Mouse (Mus musculus) embryonic facial prominence, embryonic 11.5 days (tissue): Measurements from ENCODE around the gene Lims1. TPM values are rescaled to one million over a fixed set of nuclear protein-coding genes. Genes with fewer than 3 reads are reported as not detected.

Experiments used
- ATAC-seq: fragments of 200-750 bp; cut with Nextera tagmentation; replicated peaks from 2 replicates; pipeline ENCODE4 v1.8.0; 2017; ENCODE audit warnings: low read depth; ENCODE audit not compliant: insufficient number of reproducible peaks, low FRiP score, low TSS enrichment
- DNase-seq: peaks from one replicate; pipeline ENCODE4 v3.0.0-alpha.2; 2015; ENCODE audit warnings: low spot score
- H3K27ac ChIP-seq: fragments of 300-500 bp; sonication (generic); replicated peaks from 2 replicates; pipeline ENCODE4 v1.5.1; 2014; ENCODE audit warnings: mild to moderate bottlenecking, low read depth, low read length, control low read depth
- H3K27me3 ChIP-seq: fragments of 300-500 bp; sonication (generic); 2 replicates; pipeline ENCODE4 v1.6.1; 2014; ENCODE audit warnings: mild to moderate bottlenecking, low read length, moderate library complexity, mixed read lengths; ENCODE audit not compliant: control insufficient read depth, insufficient read depth
- H3K36me3 ChIP-seq: fragments of 300-500 bp; sonication (generic); replicated peaks from 2 replicates; pipeline ENCODE4 v1.6.1; 2014; ENCODE audit warnings: low read depth, mild to moderate bottlenecking, low read length, moderate library complexity, mixed read lengths; ENCODE audit not compliant: control insufficient read depth, insufficient read depth
- H3K4me1 ChIP-seq: fragments of 300-500 bp; sonication (generic); 2 replicates; pipeline ENCODE4 v1.6.1; 2014; ENCODE audit warnings: low read length, mixed read lengths; ENCODE audit not compliant: control insufficient read depth, insufficient read depth
- H3K4me2 ChIP-seq: fragments of 300-500 bp; sonication (generic); 2 replicates; pipeline ENCODE4 v1.6.1; 2014; ENCODE audit warnings: low read depth, mild to moderate bottlenecking, control low read depth, low read length, moderate library complexity
- H3K4me3 ChIP-seq: fragments of 300-500 bp; sonication (generic); 2 replicates; pipeline ENCODE4 v1.5.1; 2014; ENCODE audit warnings: low read depth, low read length, control low read depth
- H3K9ac ChIP-seq: fragments of 300-500 bp; sonication (generic); replicated peaks from 2 replicates; pipeline ENCODE4 v1.6.1; 2014; ENCODE audit warnings: mild to moderate bottlenecking, control low read depth, low read length
- H3K9me3 ChIP-seq: fragments of 300-500 bp; sonication (generic); replicated peaks from 2 replicates; pipeline ENCODE4 v1.6.1; 2016; ENCODE audit warnings: mild to moderate bottlenecking, low read length, inconsistent platforms, mixed read lengths; ENCODE audit not compliant: control insufficient read depth
- WGBS: fragments of 180-500 bp; shearing (Covaris S2); extraction: QIAGEN DNeasy Blood & Tissue Kit; methylation state at CpG from one replicate; pipeline ENCODE4 v1.1.7; 2014; 5-methylcytosine and 5-hydroxymethylcytosine counted together
- polyA plus RNA-seq: library from polyadenylated mRNA; unstranded; fragments of >200 nt; fragmentation: Nextera tagmentation; extraction: Ambion mirVana; gene quantifications from 2 replicates; pipeline ENCODE4 v1.2.1, GENCODE M21; 2014

Gene Lims1
- 89.2 and 103 TPM in 2 replicates for polyA plus RNA-seq

DNA sequence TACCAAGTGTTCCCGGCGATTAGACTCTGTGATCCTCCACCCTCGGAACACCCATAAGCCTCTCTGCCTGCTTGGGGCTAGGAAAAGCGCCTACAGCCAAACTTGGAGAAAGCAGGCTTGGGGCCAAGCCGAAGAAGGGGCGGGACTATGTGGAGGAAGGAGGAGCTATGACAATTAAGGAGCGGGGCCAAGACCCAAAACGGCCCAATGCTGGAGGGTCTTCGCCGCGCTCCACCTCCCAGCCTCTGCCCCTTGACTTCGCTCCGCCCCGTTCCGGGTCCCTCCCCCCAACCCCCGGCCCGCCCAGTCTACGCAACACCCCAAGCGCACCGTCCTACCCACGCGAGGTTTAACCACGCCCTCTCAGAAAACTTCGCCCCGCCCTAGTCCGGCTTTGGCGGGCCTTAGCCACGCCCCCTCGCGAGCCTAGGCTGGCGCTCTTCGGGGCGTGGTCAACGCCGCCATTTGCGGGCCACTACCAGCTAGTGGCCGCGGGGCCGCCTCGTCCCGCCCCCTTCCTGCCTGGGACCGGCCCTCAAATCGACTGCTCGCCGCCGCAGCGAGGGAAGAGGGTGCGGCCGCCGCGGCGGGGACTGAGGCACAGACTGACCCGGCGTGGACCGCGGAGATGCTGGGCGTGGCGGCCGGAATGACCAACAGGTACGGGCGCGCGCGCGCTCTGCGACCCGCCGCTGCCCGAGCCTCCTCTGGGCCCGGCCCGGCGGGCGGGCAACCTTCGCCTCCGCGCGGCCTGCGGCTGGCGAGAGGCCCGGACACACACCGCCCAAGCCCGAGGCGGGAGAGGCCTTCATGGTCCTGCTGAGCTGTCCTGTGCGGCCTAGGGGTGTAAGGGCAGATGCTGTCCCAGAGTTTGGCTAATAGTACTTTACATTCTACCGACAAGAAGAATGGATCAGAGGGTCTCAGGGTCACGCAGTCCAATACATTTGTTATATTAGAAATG lies at the start of gene Lims1:
Lims1 (plus strand) TSS at position 439 of the 964 bp plus-strand sequence.
- Histone ChIP-seq H3K4me1 (no peaks in the 10 kb centered on the region), H3K27me3 (no peaks in the 10 kb centered on the region), H3K4me2 (peak within 1 kb of the TSS; percentile 42), H3K27ac (peak within 1 kb of the TSS; percentile 70), H3K9ac (peak within 1 kb of the TSS; percentile 87), H3K36me3 (no peaks in the 10 kb centered on the region), H3K9me3 (no peaks in the 10 kb centered on the region), H3K4me3 (peak within 1 kb of the TSS; percentile 79)
- DNase-seq, result peak; percentile 99
- 0% methylated on average over 84 of the region's 86 CpGs for WGBS
- ATAC-seq, result peak; percentile 99

DNA sequence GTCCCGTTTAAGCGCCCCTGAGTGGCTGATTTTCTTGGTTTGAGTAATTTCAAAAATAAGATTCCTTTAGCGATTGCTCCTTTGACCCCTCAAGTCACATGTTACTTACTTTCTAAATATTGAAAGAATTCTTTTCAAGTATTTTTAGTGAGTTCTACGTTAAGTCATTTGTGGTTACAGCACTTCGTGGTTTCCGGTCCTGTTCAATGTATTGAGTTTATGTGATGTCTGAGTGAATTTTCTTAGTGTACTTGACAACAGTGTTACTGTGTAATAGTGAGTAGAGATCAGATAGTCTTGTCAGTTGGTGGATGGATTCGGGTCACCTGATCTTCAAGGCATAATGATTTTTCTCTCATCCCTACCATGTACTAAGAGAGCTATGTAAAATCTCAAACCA lies 41.0 kb upstream of the Lims1 start:
- Histone ChIP-seq H3K9me3 (no peaks in the 10 kb centered on the region), H3K4me1 (no peaks in the 10 kb centered on the region), H3K27me3 (no peaks in the 10 kb centered on the region), H3K27ac (no peak overlapping the region), H3K4me2 (no peak overlapping the region), H3K4me3 (no peak overlapping the region), H3K9ac (no peak overlapping the region), H3K36me3 (no peaks in the 10 kb centered on the region; the same call in 1 of the 2 replicates)
- 91% methylated on average over 7 of the region's 7 CpGs for WGBS
- ATAC-seq (no peak), DNase-seq (no peak)

DNA sequence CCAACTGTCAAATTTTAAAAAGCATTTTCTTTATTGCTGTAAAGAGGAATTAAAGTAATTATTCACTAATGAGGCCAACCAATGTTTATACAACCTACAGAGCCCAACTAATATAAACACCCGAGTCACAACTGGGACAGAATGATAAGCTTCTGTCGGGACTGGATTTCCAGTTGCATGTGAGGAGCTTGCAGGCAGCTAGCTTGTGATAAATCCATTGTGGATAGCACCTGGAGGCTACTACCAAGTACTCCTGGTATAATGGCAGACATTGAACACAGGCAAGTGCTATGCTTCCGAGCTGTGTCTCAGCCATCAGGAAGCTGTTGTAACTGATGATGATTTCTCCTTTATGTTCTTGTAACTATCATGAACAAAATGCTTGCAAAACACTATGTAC lies 32.5 kb upstream of the Lims1 start:
- H3K36me3 ChIP-seq, result peaks cover 10% of the 10 kb centered on the region
- H3K27me3 ChIP-seq, result no peaks in the 10 kb centered on the region
- no peak overlapping the region for H3K4me2 ChIP-seq
- H3K4me1 ChIP-seq, result no peaks in the 10 kb centered on the region
- ATAC-seq, result no peak
- no peak overlapping the region for H3K4me3 ChIP-seq
- no peak overlapping the region for H3K9ac ChIP-seq
- no peak for DNase-seq
- 82% methylated on average over 3 of the region's 3 CpGs for WGBS
- H3K9me3 ChIP-seq, result no peaks in the 10 kb centered on the region
- H3K27ac ChIP-seq, result no peak overlapping the region

DNA sequence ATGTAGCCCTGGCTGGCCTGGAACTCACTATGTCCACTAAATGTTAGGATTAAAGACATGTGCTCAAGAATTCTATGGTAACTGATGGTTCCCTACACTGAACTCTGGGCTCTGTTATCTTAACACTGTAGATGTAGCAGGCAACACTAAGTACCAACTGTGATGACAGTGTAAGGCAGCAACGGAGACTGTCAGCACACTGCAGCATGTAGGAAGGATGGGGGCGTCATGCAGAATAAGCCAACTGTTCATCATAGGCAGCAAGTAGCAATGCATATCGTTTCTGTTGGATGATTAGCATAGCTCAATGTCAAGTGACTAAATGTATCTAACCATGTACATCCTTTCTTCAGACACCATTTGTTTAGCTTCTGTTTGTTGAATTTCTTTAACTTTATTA lies 29.0 kb upstream of the Lims1 start:
- 96% methylated on average over 3 of the region's 3 CpGs for WGBS
- Histone ChIP-seq H3K4me3 (no peak overlapping the region), H3K36me3 (peaks cover 13% of the 10 kb centered on the region), H3K9me3 (no peaks in the 10 kb centered on the region), H3K4me2 (no peak overlapping the region), H3K27ac (no peak overlapping the region), H3K27me3 (no peaks in the 10 kb centered on the region), H3K4me1 (no peaks in the 10 kb centered on the region), H3K9ac (no peak overlapping the region)
- no peak for ATAC-seq
- DNase-seq, result no peak

DNA sequence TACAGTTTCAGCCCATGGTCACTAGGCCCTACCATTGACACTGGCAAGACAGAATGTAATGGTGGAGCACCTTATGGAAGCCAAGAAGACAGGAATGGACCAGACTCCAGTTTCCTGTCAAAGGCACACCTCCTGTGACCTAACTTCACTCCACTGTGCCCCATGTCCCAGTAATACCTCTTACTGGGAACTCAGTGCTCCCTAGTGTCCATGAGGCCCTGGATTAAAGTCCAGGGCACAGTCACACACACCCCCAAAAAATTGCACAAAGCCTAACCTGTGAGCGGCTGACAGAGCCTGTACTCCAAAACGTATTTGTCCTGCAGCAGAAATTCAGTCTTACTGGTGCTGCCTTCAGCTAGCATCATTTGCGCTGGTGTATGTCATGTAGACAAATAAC lies 27.7 kb upstream of the Lims1 start:
- H3K27ac ChIP-seq, result no peak overlapping the region
- DNase-seq (no peak), ATAC-seq (no peak)
- no peaks in the 10 kb centered on the region for H3K9me3 ChIP-seq
- H3K4me2 ChIP-seq, result no peak overlapping the region
- no peaks in the 10 kb centered on the region for H3K4me1 ChIP-seq
- no peaks in the 10 kb centered on the region for H3K27me3 ChIP-seq
- peaks cover 10% of the 10 kb centered on the region for H3K36me3 ChIP-seq
- no peak overlapping the region for H3K4me3 ChIP-seq
- no peak overlapping the region for H3K9ac ChIP-seq
- 89% methylated on average over 3 of the region's 3 CpGs for WGBS

DNA sequence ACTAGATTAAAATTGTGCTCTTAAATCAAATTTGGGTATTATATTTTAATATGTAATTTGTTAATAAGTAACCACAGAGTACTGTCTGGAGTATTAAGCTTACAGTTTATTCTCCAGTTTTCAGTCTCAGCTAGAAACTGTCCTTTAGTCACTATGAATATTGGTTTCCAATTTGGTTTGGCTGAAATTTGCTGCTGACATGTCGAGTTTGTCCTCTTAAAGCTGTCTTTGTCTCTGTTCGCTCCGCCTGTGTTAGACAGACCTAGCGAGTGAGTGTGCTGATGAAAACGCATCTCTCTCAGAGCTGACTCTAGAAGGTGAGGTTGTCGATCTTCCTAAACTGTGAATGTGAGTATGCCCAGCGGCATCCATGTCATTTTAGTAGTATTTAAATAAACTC lies 18.3 kb upstream of the Lims1 start:
- Histone ChIP-seq H3K27ac (no peak overlapping the region), H3K4me1 (no peaks in the 10 kb centered on the region), H3K4me2 (no peak overlapping the region), H3K36me3 (no peaks in the 10 kb centered on the region), H3K9me3 (no peaks in the 10 kb centered on the region), H3K9ac (no peak overlapping the region), H3K4me3 (no peak overlapping the region), H3K27me3 (no peaks in the 10 kb centered on the region)
- 92% methylated on average over 7 of the region's 7 CpGs for WGBS
- DNase-seq, result no peak
- no peak for ATAC-seq

DNA sequence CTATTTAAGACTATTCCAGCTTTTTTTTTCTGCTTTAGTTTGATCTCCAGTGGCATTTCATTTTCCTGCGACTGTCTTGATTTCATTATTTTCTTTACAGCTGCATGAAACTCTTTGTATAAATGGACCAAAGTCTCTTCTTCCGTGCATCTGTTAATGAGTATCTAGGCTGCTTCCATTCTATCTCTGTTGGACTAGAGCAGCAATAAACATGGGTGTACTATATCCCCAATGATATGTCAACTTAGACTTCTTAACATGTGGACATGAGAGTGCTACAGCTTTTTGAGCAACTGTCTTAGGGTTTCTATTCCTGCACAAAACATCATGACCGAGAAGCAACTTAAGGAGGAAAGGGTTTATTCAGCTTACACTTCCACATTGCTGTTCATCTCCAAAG lies 16.4 kb upstream of the Lims1 start:
- no peaks in the 10 kb centered on the region for H3K36me3 ChIP-seq
- WGBS, result 92% methylated on average over 3 of the region's 3 CpGs
- H3K4me3 ChIP-seq, result no peak overlapping the region
- H3K9me3 ChIP-seq, result no peaks in the 10 kb centered on the region
- H3K27me3 ChIP-seq, result no peaks in the 10 kb centered on the region
- no peak for ATAC-seq
- DNase-seq, result no peak
- no peak overlapping the region for H3K4me2 ChIP-seq
- H3K27ac ChIP-seq, result no peak overlapping the region
- no peaks in the 10 kb centered on the region for H3K4me1 ChIP-seq
- no peak overlapping the region for H3K9ac ChIP-seq

DNA sequence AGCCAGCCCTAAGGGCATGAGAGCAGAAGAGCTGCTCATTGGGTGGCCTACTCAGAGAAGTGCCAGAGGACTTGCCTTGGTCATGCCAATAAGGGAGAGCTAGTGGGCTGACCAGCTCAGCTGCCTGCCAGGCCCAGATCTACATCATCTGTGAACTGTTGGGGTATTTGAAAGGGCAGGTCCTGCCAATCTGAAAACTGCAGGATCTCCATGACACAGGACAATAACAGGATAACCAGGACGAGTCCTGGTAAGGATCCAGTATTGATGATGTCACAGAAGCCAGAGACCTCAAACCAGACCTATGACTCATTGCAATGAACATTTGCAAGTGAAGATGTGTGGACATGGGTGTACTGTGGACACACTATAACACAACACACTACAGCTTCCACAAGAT lies 12.5 kb upstream of the Lims1 start:
- Histone ChIP-seq H3K36me3 (no peaks in the 10 kb centered on the region), H3K4me1 (no peaks in the 10 kb centered on the region), H3K4me3 (no peak overlapping the region), H3K27ac (no peak overlapping the region), H3K27me3 (no peaks in the 10 kb centered on the region), H3K9me3 (no peaks in the 10 kb centered on the region), H3K4me2 (no peak overlapping the region), H3K9ac (no peak overlapping the region)
- WGBS, result 76% methylated on average over 1 of the region's 1 CpGs
- ATAC-seq (no peak), DNase-seq (no peak)
